Mouse (Mus musculus) urinary bladder, postnatal 36 days (tissue): Measurements from ENCODE around the gene Zc3h18.

ENCODE experiments used
- DNase-seq, 2 experiments: peaks; one replicate each; pipeline ENCODE4 v3.0.0; 2022; ENCODE audit warnings: low spot score in 2 of 2, mixed read lengths in 1 of 2

The Zc3h18 gene

DNA sequence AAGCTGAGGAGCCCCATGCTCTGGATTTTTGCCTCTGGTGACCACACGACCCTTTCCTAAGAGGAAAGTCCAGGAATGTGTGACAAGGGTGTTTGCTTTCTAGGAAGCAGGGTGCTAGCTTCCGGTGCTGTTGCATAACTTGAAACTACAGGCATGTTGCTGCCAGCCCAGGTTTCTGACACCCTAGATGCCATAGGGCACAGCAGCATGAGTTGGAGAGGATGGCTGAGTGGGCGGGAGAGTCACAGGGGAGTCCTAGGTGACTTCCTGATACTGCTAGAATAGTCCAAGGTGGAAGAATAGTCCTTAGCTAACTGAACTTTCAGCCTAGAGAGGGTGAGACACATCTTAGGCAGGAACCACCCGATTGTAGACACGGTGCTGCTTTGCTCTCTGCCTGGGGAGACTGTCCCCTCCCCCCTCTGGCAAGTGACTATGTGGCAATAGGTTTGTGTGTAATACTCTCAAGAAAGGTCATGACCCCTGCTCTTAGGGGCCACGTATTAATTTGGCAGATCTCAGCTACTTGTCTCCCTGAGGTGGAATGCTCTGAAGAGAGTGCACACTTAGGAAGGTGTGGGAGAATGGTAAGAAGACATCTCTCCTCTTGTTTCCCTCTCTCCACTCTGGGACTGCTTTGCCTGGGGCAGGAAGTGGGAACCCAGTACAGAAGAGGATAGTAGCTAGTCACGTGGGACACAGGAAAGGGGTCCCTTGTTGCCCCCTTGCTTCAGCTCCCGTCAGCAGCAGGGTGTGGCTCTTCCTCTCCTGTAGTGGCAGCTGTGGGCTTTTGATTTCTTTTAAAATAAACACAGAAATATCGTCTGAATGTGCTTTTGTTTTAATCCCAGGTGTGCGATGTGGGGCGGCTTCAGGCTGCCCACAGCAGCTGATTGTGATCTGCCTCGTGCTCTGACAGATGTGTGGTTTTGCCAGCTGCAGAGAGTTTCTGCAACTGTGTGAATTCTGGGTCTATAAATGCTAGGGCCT is 87.5 kb downstream of the Zc3h18 start:
- DNase-seq, result peak in 1 of 2 experiments; percentile 58

DNA sequence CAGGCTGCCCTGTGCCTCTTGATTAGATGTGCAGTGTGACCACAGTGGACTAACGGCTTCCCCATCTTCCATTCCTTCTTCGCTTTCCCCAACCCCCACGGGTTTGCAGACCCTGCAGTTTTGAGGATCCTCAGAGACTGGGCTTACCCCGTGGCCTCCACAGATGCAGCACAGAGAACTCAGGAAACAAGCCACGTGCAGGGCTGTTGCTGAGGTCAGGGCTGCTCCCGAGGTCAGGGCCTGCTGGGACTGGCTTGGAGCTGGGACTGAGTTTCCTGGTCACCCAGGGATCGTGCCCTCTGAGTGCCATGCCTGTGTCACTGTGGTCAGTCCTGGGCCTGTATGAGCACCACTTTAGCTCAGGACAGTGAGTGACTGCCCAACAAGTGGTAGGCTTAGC is 88.6 kb downstream of the Zc3h18 start:
- DNase-seq, result no peak
